Mouse (Mus musculus) stomach, postnatal 0 days (tissue): Measurements from ENCODE around the gene Cldn14. TPM values are rescaled to one million over a fixed set of nuclear protein-coding genes. Genes with fewer than 3 reads are reported as not detected.

Source experiments
- ATAC-seq: fragments of 200-750 bp; cut with Nextera tagmentation; 2 replicates; pipeline ENCODE4 v1.8.0; 2017; ENCODE audit not compliant: low FRiP score, low TSS enrichment
- DNase-seq: peaks from one replicate; pipeline ENCODE4 v3.0.0-alpha.2; 2016; ENCODE audit warnings: low spot score
- H3K27ac ChIP-seq: fragments of 300-500 bp; sonication (generic); replicated peaks from 2 replicates; pipeline ENCODE4 v1.5.1; 2014; ENCODE audit warnings: mild to moderate bottlenecking, control low read depth
- H3K27me3 ChIP-seq: fragments of 300-500 bp; sonication (generic); 2 replicates; pipeline ENCODE4 v1.6.1; 2014; ENCODE audit warnings: low read length; ENCODE audit not compliant: control insufficient read depth, insufficient read depth
- H3K36me3 ChIP-seq: fragments of 300-500 bp; sonication (generic); 2 replicates; pipeline ENCODE4 v1.6.1; 2014; ENCODE audit warnings: low read length, mixed read lengths; ENCODE audit not compliant: control insufficient read depth, insufficient read depth
- H3K4me1 ChIP-seq: fragments of 300-500 bp; sonication (generic); replicated peaks from 2 replicates; pipeline ENCODE4 v1.6.1; 2014; ENCODE audit warnings: antibody characterized with exemption; ENCODE audit not compliant: control insufficient read depth, insufficient read depth
- H3K4me2 ChIP-seq: fragments of 300-500 bp; sonication (generic); replicated peaks from 2 replicates; pipeline ENCODE4 v1.6.1; 2014; ENCODE audit warnings: low read depth, mild to moderate bottlenecking, control low read depth, moderate library complexity
- H3K4me3 ChIP-seq: fragments of 300-500 bp; sonication (generic); 2 replicates; pipeline ENCODE4 v1.5.1; 2014; ENCODE audit warnings: low read depth, low read length, control low read depth
- H3K9ac ChIP-seq: fragments of 300-500 bp; sonication (generic); 2 replicates; pipeline ENCODE4 v1.6.1; 2014; ENCODE audit warnings: mild to moderate bottlenecking, low read length, control low read depth, mixed read lengths
- H3K9me3 ChIP-seq: fragments of 300-500 bp; sonication (generic); 2 replicates; pipeline ENCODE4 v1.6.1; 2016; ENCODE audit warnings: low read length; ENCODE audit not compliant: control insufficient read depth
- CTCF ChIP-seq: IDR thresholded peaks from 2 replicates; pipeline ENCODE4 v1.5.1; 2016; ENCODE audit warnings: antibody characterized with exemption, low read depth, mild to moderate bottlenecking, moderate library complexity
- EP300 ChIP-seq: optimal IDR thresholded peaks from 2 replicates; pipeline ENCODE3; 2016; ENCODE audit warnings: antibody characterized with exemption
- WGBS: fragments of 180-500 bp; shearing (Covaris S2); extraction: QIAGEN DNeasy Blood & Tissue Kit; methylation state at CpG from one replicate; pipeline ENCODE4 v1.1.7; 2014; 5-methylcytosine and 5-hydroxymethylcytosine counted together
- polyA plus RNA-seq: library from polyadenylated mRNA; unstranded; fragments of >200 nt; fragmentation: Nextera tagmentation; extraction: Ambion mirVana; gene quantifications from 2 replicates; pipeline ENCODE4 v1.2.1, GENCODE M21; 2015

Gene Cldn14
- polyA plus RNA-seq, 1 experiment from 2014 or later = 0.10 TPM

DNA sequence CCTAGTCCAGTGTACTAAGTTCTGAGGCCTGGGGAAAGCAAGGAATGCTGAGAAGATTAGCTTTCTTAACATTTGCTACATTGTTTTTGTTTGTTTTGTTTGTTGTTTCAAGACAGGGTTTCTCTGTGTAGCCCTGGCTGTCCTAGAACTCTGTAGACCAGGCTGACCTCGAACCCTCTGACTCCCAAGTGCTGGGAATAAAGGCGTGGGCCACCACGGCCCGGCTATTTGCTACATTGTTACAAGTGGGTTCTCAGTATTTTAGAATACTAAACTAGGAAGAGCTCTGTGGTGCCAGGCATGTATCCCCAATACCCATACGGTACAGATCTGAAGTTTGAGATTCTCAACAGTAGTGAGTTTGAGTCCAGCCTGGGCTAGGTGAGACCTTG lies 123.9 kb downstream of the Cldn14 start:
- Histone ChIP-seq H3K9me3 (no peaks in the 10 kb centered on the region), H3K4me1 (0 out of 2 replicates have a peak, but pooled peaks cover 2% of the 10 kb centered on the region), H3K9ac (peak overlapping the region; percentile 70), H3K27ac (no peak overlapping the region), H3K36me3 (no peaks in the 10 kb centered on the region), H3K4me3 (peak overlapping the region; percentile 77), H3K4me2 (peak overlapping the region; percentile 98), H3K27me3 (no peaks in the 10 kb centered on the region)
- TF ChIP-seq EP300 (no peak), CTCF (no peak)
- DNase-seq (no peak), ATAC-seq (no peak)
- 44% methylated on average over 5 of the region's 5 CpGs for WGBS

DNA sequence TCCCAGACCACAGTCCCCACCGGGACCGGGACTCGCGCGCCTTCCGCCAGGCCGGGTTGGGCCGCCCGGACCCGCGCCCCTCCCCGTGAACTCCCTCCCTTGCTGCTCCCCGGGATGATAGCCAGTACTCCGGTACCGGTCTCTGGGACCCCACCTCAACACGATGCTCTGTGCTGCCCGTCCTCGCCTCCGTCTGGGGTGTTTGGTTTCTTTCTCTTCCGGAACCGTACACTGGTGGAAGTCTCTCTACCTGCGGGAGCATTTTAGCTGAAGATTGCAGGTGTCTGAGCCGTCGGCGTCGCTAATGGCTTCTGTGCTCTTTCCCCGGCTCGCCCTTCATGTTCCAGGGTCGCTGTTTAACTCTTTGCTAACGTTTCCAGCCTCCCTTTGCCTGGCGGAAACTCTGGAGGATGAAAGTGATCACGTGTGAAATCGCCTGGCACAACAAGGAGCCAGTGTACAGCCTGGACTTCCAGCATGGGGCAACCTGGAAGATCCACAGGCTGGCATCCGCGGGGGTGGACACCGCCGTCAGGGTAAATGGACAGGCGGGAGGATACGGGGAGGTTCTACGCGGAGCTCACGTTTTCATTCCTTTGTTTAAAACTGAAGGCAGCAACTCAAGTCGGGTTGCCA lies 124.4 kb downstream of the Cldn14 start:
- no peaks in the 10 kb centered on the region for H3K36me3 ChIP-seq
- DNase-seq (peak; percentile 48), ATAC-seq (no peak; the same call in 1 of the 2 replicates)
- 1% methylated on average over 36 of the region's 43 CpGs for WGBS
- TF ChIP-seq EP300 (no peak), CTCF (no peak)
- H3K9ac ChIP-seq = peak overlapping the region; percentile 70
- peak overlapping the region; percentile 98 for H3K4me2 ChIP-seq
- peak overlapping the region; percentile 77 for H3K4me3 ChIP-seq
- no peaks in the 10 kb centered on the region for H3K9me3 ChIP-seq
- 0 out of 2 replicates have a peak overlapping the region, but pooled peaks have one; percentile 40 for H3K27ac ChIP-seq
- no peaks in the 10 kb centered on the region for H3K27me3 ChIP-seq
- 0 out of 2 replicates have a peak, but pooled peaks cover 2% of the 10 kb centered on the region for H3K4me1 ChIP-seq

DNA sequence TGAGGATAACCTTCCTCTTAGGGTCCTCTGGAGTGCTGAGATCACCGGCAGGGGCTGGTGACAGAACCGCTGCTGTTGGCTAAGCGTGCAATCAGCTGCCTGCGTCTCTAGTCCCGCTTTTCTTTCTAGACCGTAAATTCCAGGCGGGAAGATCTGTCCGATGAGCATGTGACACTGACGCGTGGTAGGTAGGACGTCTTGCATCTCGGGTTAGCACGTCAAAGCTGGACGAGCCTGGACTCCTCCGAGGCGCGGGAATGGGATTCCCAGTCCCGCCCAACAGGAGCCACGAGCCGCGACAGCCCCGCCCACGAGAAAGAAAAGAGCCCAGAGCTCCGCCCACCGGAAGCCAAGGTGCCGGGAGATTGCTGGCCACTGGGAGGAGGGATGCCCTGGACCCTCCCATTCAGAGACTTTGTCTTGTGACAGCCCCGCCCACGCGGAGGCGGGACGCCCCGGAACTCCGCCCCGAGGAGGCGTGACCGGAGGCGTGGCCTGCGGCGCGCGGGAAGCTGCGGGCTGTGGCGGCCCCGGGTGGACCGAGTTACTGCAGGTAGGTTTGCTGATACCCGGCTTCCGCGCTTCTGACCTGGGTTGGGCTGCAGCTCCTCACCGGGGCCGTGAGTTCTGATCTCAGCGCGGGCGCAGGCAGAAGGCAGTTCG lies 125.1 kb downstream of the Cldn14 start, which contains the start of gene Chaf1b:
Chaf1b (plus strand) TSS at position 479 of the 663 bp plus-strand sequence.
- peak within 1 kb of the TSS; percentile 98 for H3K4me2 ChIP-seq
- TF ChIP-seq CTCF (peak; percentile 32; the same call in 1 of the 2 replicates), EP300 (no peak)
- H3K4me3 ChIP-seq = peak within 1 kb of the TSS; percentile 77
- H3K9me3 ChIP-seq = no peaks in the 10 kb centered on the region
- H3K27me3 ChIP-seq = no peaks in the 10 kb centered on the region
- ATAC-seq (peak; percentile 96), DNase-seq (peak; percentile 99)
- H3K27ac ChIP-seq = 0 out of 2 replicates have a peak within 1 kb of the TSS, but pooled peaks have one; percentile 40
- H3K9ac ChIP-seq = peak within 1 kb of the TSS; percentile 70
- 0 out of 2 replicates have a peak, but pooled peaks cover 2% of the 10 kb centered on the region for H3K4me1 ChIP-seq
- under 1% methylated on average over 49 of the region's 54 CpGs for WGBS
- H3K36me3 ChIP-seq = no peaks in the 10 kb centered on the region

DNA sequence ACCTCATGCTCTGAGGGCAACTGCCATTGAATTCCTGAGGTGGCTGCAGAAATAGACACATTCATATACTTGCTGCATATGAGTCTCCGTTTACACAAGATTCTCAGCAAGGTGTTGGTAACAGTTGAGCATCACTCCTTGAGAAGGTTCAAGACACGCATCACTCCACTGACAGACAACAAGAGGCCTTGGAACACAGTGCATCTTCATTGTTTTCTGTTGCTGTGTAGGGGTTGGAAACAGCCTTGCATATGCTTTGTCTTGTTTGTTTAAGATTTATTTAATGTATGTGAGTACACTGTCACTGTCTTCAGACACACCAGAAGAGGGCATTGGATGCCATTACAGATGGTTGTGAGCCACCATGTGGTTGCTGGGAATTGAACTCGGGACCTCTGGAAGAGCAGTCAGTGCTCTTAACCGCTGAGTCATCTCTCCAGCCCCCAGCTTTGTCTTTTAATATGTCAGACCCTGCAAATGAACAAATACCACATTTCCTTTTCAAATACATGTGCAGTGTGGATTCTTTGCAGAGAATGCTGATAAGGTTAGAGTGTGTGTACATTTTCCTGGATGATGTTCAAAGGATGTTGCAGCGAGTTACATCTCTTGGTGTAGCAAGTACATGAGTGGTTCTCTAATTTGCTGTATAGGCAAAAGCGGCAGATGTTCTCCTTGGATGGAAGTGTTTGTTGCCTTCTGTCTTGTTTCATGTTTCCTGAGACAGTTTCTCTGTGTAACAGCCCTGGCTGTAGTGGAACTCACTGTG lies 130.8 kb downstream of the Cldn14 start:
- 83% methylated on average over 6 of the region's 6 CpGs for WGBS

DNA sequence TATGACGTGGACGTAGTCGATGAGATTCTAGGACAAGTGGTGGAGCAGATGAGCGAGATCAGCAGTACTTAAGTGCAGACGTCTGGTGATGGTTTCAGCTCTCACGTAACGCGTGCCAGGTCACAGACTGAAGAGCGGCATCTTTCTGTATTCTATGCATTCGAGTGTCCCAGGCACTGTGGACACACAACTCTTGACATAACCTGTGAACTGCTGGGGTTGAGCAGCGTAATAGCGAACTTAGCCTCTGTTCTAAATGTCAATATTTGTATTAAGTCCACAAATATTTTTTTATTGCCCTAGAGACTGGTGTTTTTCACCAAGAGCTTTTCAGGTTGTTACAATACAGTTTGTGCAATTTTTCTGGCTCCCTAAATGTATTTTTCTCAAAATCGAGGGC lies 133.8 kb downstream of the Cldn14 start:
- H3K36me3 ChIP-seq = peaks cover 21% of the 10 kb centered on the region; the same call in 1 of the 2 replicates
- no peak overlapping the region for H3K9ac ChIP-seq
- H3K4me2 ChIP-seq = no peak overlapping the region
- no peak overlapping the region for H3K4me3 ChIP-seq
- H3K9me3 ChIP-seq = no peaks in the 10 kb centered on the region
- H3K27me3 ChIP-seq = no peaks in the 10 kb centered on the region
- DNase-seq (no peak), ATAC-seq (no peak)
- no peak overlapping the region for H3K27ac ChIP-seq
- no peaks in the 10 kb centered on the region for H3K4me1 ChIP-seq
- WGBS = 81% methylated on average over 13 of the region's 13 CpGs
- TF ChIP-seq CTCF = no peak
- no peak for TF ChIP-seq EP300

More for the DNA sequence above, 130.8 kb downstream of the Cldn14 start:
- Histone ChIP-seq H3K4me2 (no peak overlapping the region), H3K4me3 (no peak overlapping the region), H3K27ac (no peak overlapping the region), H3K27me3 (no peaks in the 10 kb centered on the region), H3K9ac (no peak overlapping the region), H3K36me3 (peaks cover 11% of the 10 kb centered on the region; the same call in 1 of the 2 replicates), H3K4me1 (no peaks in the 10 kb centered on the region), H3K9me3 (no peaks in the 10 kb centered on the region)
- ATAC-seq (no peak), DNase-seq (no peak)
- TF ChIP-seq CTCF (no peak), EP300 (no peak)

Other genes with a start within 250 kb of the Cldn14 start
- 12.4 and 17.9 TPM in 2 replicates for gene Morc3, start 176.7 kb downstream of the Cldn14 start, polyA plus RNA-seq
- 18.9 and 19.8 TPM in 2 replicates for gene Chaf1b, start 124.9 kb downstream of the Cldn14 start, polyA plus RNA-seq
- gene Sim2, start 76.1 kb upstream of the Cldn14 start, polyA plus RNA-seq = 0.17 and 0.31 TPM in 2 replicates